Mouse (Mus musculus) intestine, postnatal 0 days (tissue): Measurements from ENCODE around the gene Fscn2. TPM values are rescaled to one million over a fixed set of nuclear protein-coding genes. Genes with fewer than 3 reads are reported as not detected.

ENCODE experiments used
- ATAC-seq: fragments of 200-750 bp; cut with Nextera tagmentation; 2 replicates; pipeline ENCODE4 v1.8.0; 2017; ENCODE audit warnings: mild to moderate bottlenecking, moderate TSS enrichment, moderate library complexity
- H3K27ac ChIP-seq: fragments of 300-500 bp; sonication (generic); 2 replicates; pipeline ENCODE4 v1.5.1; 2014; ENCODE audit warnings: mild to moderate bottlenecking, low read depth, low read length, moderate library complexity
- H3K27me3 ChIP-seq: fragments of 300-500 bp; sonication (generic); replicated peaks from 2 replicates; pipeline ENCODE4 v1.6.1; 2014; ENCODE audit warnings: low read length, mixed read lengths; ENCODE audit not compliant: control insufficient read depth, insufficient read depth
- H3K36me3 ChIP-seq: fragments of 300-500 bp; sonication (generic); 2 replicates; pipeline ENCODE4 v1.6.1; 2014; ENCODE audit warnings: mild to moderate bottlenecking, moderate library complexity; ENCODE audit not compliant: control insufficient read depth, insufficient read depth
- H3K4me1 ChIP-seq: fragments of 300-500 bp; sonication (generic); replicated peaks from 2 replicates; pipeline ENCODE4 v1.6.1; 2014; ENCODE audit warnings: antibody characterized with exemption, low read length, mixed read lengths; ENCODE audit not compliant: control insufficient read depth, insufficient read depth
- H3K4me2 ChIP-seq: fragments of 300-500 bp; sonication (generic); replicated peaks from 2 replicates; pipeline ENCODE4 v1.6.1; 2014; ENCODE audit warnings: low read depth, mild to moderate bottlenecking, moderate library complexity
- H3K4me3 ChIP-seq: fragments of 300-500 bp; sonication (generic); 2 replicates; pipeline ENCODE4 v1.5.1; 2014; ENCODE audit warnings: low read depth, low read length
- H3K9ac ChIP-seq: fragments of 300-500 bp; sonication (generic); 2 replicates; pipeline ENCODE4 v1.6.1; 2014; ENCODE audit warnings: mild to moderate bottlenecking, low read depth, low read length
- H3K9me3 ChIP-seq: fragments of 300-500 bp; sonication (generic); 2 replicates; pipeline ENCODE4 v1.6.1; 2016; ENCODE audit warnings: mixed run types; ENCODE audit not compliant: control insufficient read depth
- CTCF ChIP-seq: sonication (generic); IDR thresholded peaks from 2 replicates; pipeline ENCODE4 v1.5.1; 2016; ENCODE audit warnings: low read depth, mild to moderate bottlenecking, control low read depth, antibody characterized with exemption, moderate library complexity
- WGBS: fragments of 180-500 bp; shearing (Covaris S2); extraction: QIAGEN DNeasy Blood & Tissue Kit; methylation state at CpG from one replicate; pipeline ENCODE4 v1.1.7; 2014; 5-methylcytosine and 5-hydroxymethylcytosine counted together
- polyA plus RNA-seq: library from polyadenylated mRNA; unstranded; fragments of >200 nt; fragmentation: Nextera tagmentation; extraction: Ambion mirVana; gene quantifications from 2 replicates; pipeline ENCODE4 v1.2.1, GENCODE M21; 2015

Fscn2 gene
- polyA plus RNA-seq, 1 experiment from 2014 or later, result 0.16 TPM

DNA sequence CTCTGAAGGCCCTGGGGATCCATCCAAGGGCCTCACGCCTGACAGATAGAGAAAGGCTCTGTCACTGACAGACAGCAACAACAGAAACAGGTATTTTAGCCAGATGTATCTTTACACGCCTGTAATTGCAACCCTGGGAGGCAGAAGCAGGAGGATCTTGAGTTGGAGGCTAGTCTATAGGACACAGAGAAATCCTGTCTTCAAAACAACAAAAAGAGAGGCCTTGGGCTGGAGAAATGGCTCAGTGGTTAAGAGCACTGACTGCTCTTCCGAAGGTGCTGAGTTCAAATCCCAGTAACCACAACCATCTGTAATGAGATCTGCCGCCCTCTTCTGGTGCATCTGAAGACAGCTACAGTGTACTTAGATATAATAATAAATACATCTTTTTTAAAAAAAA, 4.4 kb upstream of the Fscn2 start:
- 93% methylated on average over 4 of the region's 4 CpGs for WGBS
- Histone ChIP-seq H3K4me3 (no peak overlapping the region), H3K9ac (no peak overlapping the region), H3K27me3 (no peaks in the 10 kb centered on the region), H3K4me2 (no peak overlapping the region), H3K9me3 (no peaks in the 10 kb centered on the region), H3K4me1 (no peaks in the 10 kb centered on the region), H3K27ac (no peak overlapping the region), H3K36me3 (no peaks in the 10 kb centered on the region)
- TF ChIP-seq CTCF, result peak; percentile 22
- no peak for ATAC-seq

DNA sequence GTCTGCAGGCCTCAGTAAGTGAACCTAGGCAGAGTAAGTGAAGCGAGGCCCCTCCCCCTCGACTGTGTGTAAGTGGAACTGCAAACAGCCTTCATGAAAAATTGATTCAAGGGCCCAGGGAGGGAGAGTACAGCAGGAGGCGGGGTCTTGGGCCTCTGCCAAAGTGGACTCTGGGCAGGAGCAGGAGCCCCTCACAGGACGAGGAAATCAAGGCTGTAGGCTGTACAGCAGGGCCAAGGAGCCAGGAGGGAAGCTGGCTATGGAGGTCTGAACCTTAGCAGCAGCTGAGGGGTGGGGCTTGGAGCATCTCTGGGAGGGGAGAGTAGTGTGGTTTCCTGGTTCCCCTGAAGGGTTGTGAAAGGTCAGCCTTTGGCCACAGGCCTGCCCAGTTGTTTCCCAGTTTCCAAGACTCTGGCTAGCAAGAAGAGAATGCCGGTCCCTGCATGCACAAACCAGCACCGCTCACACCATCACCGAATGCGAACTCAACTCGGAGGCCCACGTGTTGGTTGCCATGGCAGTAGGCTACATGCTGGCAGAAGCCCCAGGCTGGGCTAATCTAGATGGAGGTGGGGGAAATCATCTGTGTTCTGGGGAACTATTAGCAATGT, 3.4 kb upstream of the Fscn2 start:
- H3K27me3 ChIP-seq, result no peaks in the 10 kb centered on the region
- H3K36me3 ChIP-seq, result no peaks in the 10 kb centered on the region
- no peaks in the 10 kb centered on the region for H3K4me1 ChIP-seq
- WGBS, result 24% methylated on average over 10 of the region's 10 CpGs
- no peak overlapping the region for H3K4me3 ChIP-seq
- H3K27ac ChIP-seq, result peak overlapping the region; percentile 16; the same call in 1 of the 2 replicates
- TF ChIP-seq CTCF, result no peak
- ATAC-seq, result no peak
- H3K4me2 ChIP-seq, result peak overlapping the region; percentile 25
- H3K9ac ChIP-seq, result no peak overlapping the region
- no peaks in the 10 kb centered on the region for H3K9me3 ChIP-seq

DNA sequence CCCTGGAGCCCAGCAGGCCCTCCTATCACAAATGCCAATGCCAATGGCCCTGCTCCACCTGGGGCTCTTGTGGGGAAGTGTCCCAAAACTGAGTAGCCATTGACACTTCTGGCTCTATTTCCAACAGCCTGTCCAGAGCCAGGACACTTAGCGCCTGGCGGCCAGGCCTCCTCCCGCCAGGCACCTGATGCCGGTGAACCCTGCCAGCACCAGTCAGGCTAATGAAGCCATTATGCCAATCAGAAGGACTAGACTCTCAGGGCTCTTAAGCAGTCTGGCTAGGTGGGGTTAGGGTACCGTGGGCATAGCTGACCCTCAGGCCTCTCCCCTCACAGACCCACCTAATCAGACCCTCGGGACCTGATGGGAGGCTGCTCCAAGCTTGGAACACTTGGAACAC, 1.9 kb upstream of the Fscn2 start:
- TF ChIP-seq CTCF, result no peak
- Histone ChIP-seq H3K36me3 (no peaks in the 10 kb centered on the region), H3K4me1 (no peaks in the 10 kb centered on the region), H3K4me3 (no peak overlapping the region), H3K9me3 (no peaks in the 10 kb centered on the region), H3K9ac (no peak overlapping the region), H3K27me3 (no peaks in the 10 kb centered on the region), H3K27ac (no peak overlapping the region), H3K4me2 (no peak overlapping the region)
- no peak for ATAC-seq
- 90% methylated on average over 6 of the region's 6 CpGs for WGBS

DNA sequence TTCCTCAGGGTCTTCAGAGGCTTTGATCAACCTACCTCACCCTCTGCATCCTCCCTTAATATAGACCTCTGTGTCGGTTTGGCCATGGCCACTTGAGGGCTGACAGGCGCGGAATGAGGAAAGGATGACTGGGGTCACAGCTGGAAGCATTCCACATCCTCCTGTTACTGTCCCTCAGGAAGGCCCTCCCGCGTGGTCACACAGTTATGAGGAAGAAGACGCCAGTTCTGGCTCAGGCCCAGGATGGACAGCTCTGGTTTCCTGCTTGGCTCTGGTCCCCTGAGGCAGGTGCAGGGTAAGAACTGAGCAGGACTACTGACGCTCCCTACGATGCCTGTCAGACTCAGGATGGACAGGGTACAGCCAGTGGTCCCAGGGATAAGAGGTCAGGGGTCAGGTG, 1.3 kb upstream of the Fscn2 start:
- no peak overlapping the region for H3K9ac ChIP-seq

DNA sequence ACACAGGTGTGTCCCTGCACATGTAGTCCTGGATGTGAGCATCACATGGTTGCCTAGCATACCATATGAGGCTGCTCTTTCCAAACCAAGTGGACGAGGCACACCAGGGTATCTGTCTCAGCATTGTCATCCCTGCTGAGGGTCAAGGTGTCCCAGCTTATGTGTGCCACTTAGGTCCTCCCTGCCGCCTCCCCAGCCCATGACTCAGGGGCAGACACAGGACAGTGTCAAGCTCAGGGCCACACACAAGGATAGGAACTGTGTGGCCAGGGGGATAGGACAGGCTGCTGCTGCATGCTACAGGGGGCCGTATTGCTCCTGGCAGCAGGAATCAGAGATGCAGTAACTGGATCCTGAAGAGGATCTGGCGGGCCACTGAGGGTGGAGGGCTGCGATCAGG, 579 bp upstream of the Fscn2 start:
- Histone ChIP-seq H3K4me1 (no peaks in the 10 kb centered on the region), H3K27ac (no peak overlapping the region), H3K36me3 (no peaks in the 10 kb centered on the region), H3K4me3 (no peak overlapping the region), H3K4me2 (no peak overlapping the region), H3K9me3 (no peaks in the 10 kb centered on the region), H3K27me3 (no peaks in the 10 kb centered on the region), H3K9ac (no peak overlapping the region)
- no peak for ATAC-seq
- TF ChIP-seq CTCF, result no peak
- 83% methylated on average over 5 of the region's 5 CpGs for WGBS

More for the DNA sequence above, 1.3 kb upstream of the Fscn2 start:
- no peak for TF ChIP-seq CTCF
- no peak overlapping the region for H3K4me2 ChIP-seq
- H3K27me3 ChIP-seq, result no peaks in the 10 kb centered on the region
- H3K36me3 ChIP-seq, result no peaks in the 10 kb centered on the region
- no peak overlapping the region for H3K27ac ChIP-seq
- no peak for ATAC-seq
- WGBS, result 45% methylated on average over 8 of the region's 8 CpGs
- no peak overlapping the region for H3K4me3 ChIP-seq
- no peaks in the 10 kb centered on the region for H3K9me3 ChIP-seq
- H3K4me1 ChIP-seq, result no peaks in the 10 kb centered on the region

DNA sequence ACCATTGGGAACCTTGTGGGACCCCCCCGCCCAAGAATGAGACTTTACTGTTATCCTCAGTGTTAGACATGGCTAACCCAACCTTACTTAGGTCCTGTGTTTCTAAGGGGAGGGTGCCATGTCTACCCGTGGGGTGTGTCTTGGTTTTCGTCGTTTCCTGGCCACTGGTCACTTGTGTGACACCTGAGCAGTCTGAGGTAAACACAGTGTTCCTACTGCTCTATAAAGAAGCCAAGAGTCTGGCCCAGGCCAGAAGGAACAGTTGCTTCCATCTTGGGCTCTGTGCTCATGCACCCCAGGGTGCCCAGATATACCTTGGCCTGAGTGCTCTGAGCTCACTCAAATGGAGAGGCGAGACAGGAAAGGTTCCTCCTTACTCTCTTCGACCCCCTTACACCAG, 1.6 kb downstream of the Fscn2 start:
- no peak overlapping the region for H3K4me3 ChIP-seq
- H3K36me3 ChIP-seq, result no peaks in the 10 kb centered on the region
- H3K4me1 ChIP-seq, result no peaks in the 10 kb centered on the region
- WGBS, result 80% methylated on average over 6 of the region's 6 CpGs
- no peaks in the 10 kb centered on the region for H3K27me3 ChIP-seq
- no peaks in the 10 kb centered on the region for H3K9me3 ChIP-seq
- ATAC-seq, result no peak
- no peak overlapping the region for H3K4me2 ChIP-seq
- H3K27ac ChIP-seq, result no peak overlapping the region
- no peak for TF ChIP-seq CTCF
- H3K9ac ChIP-seq, result no peak overlapping the region
